ENCODE assay signal across 11 mouse cellular contexts in the genomic region with DNA sequence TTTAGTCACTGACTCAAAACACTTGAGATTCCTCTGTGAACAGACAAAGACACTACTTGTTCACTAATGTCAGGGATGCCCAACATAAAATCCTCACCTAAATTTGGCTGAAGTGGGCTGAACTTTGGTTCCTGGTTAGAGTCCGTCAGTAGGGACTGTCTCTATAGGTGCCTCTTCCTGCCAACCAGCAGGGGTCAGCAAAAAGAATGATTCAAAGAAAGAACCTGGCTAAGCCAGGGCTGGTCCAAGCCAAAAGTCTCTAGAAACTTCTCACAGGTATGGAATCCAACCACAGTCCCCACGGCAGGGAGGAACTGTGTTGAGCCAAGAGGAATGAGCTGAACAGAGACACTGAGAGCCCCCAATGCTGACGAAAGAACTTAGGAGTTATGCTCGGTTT.
DNase-seq lines count a peak whose midpoint lies in the region; ATAC-seq and TF ChIP-seq lines count a peak whose summit lies in the region.
"Had no signal": no experiment of that assay in that cellular context is flagged by ENCODE, and none has a peak within 500 bp of the region (broad histone marks: within the 10 kb centered on the region; RNA-seq: fewer than 3 reads in every experiment).

No protein-coding gene starts in this region.

- 81% methylated on average over 4 of the region's 4 CpGs for WGBS in kidney, embryonic 14.5 days

- ATAC-seq in kidney, embryonic 14.5 days (ENCODE audit: low FRiP score, low TSS enrichment), result no peak

- H3K4me2 ChIP-seq in kidney, embryonic 14.5 days (replicated peaks; ENCODE audit: low read depth, low read length), result no peak overlapping the region
- H3K4me2 ChIP-seq: heart, embryonic 15.5 days had no signal

- no peaks in the 10 kb centered on the region for H3K36me3 ChIP-seq in kidney, embryonic 14.5 days (ENCODE audit: control insufficient read depth, insufficient read depth, low read length)
- peaks cover 0 to 29% of the 10 kb centered on the region in 2 experiments; a peak in 2 of 4 replicates for H3K36me3 ChIP-seq in MEL (ENCODE audit: control insufficient read depth in 1 of 2, insufficient read depth in 2 of 2, low read length in 2 of 2)
- H3K36me3 ChIP-seq: embryonic facial prominence, embryonic 10.5 days; heart, embryonic 15.5 days had no signal

- H3K27ac ChIP-seq in kidney, embryonic 14.5 days (ENCODE audit: low read depth, low read length), result no peak overlapping the region
- no peak overlapping the region for H3K27ac ChIP-seq in MEL (ENCODE audit: control insufficient read depth, low read depth, low read length)
- H3K27ac ChIP-seq: heart, embryonic 15.5 days had no signal

- no peaks in the 10 kb centered on the region for H3K9me3 ChIP-seq in kidney, embryonic 14.5 days (ENCODE audit: control insufficient read depth, low read length)
- H3K9me3 ChIP-seq in MEL (replicated peaks; ENCODE audit: insufficient read depth, low read length), result no peaks in the 10 kb centered on the region
- H3K9me3 ChIP-seq: embryonic facial prominence, embryonic 10.5 days; heart, embryonic 15.5 days; megakaryocyte, embryonic 14.5 days had no signal

- no peaks in the 10 kb centered on the region for H3K79me2 ChIP-seq in MEL (ENCODE audit: control insufficient read depth, insufficient read depth, low read length, poor library complexity)

- peak; percentile 45 for DNase-seq in kidney, postnatal 14 days
- DNase-seq in B cell, adult 2 months, result peak; percentile 10 to 19
- DNase-seq in MEL (ENCODE audit: low read depth, low spot score), result no peak
- DNase-seq in lung, postnatal 25 days (ENCODE audit: low spot score), result peak; percentile 54
- DNase-seq in cerebellum, adult 9-10 months, result no peak
- DNase-seq in left cerebral cortex, adult 18-20 months (ENCODE audit: low spot score in 2 of 2), result no peak
- DNase-seq: left cerebral cortex, postnatal 4 days had no signal

- no peak overlapping the region for H3K9ac ChIP-seq in kidney, embryonic 14.5 days (ENCODE audit: low read depth, low read length)
- H3K9ac ChIP-seq in MEL (ENCODE audit: control insufficient read depth, low read depth, low read length, poor library complexity, severe bottlenecking), result no peak overlapping the region
- H3K9ac ChIP-seq: heart, embryonic 15.5 days had no signal

- H3K27me3 ChIP-seq in kidney, embryonic 14.5 days (ENCODE audit: control insufficient read depth, insufficient read depth, low read length), result no peaks in the 10 kb centered on the region
- H3K27me3 ChIP-seq in MEL (ENCODE audit: control insufficient read depth in 1 of 2, insufficient read depth in 2 of 2, low read length in 2 of 2), result no peaks in the 10 kb centered on the region
- H3K27me3 ChIP-seq: heart, embryonic 15.5 days had no signal

- H3K4me1 ChIP-seq in kidney, embryonic 14.5 days (ENCODE audit: control insufficient read depth, insufficient read depth, low read length), result peaks cover 20% of the 10 kb centered on the region
- peaks cover 5 to 37% of the 10 kb centered on the region in 2 experiments for H3K4me1 ChIP-seq in MEL (ENCODE audit: control insufficient read depth in 1 of 2, insufficient read depth in 2 of 2, low read length in 2 of 2)

- 0 out of 2 replicates have a peak, but pooled peaks have one; percentile 13 for TF ChIP-seq RAD21 in MEL (IDR thresholded peaks at IDR 0.05; ENCODE audit: low read depth, low read length)

- TF ChIP-seq CTCF in MEL (IDR thresholded peaks at IDR 0.05 in 2 of 3, conservative IDR thresholded peaks at IDR 0.05 in 1 of 3; ENCODE audit: control insufficient read depth in 1 of 3, insufficient read depth in 1 of 3, low read depth in 2 of 3, low read length in 3 of 3, poor library complexity in 1 of 3, severe bottlenecking in 1 of 3), result peak; percentile 20 to 45 (median 33); a peak in 5 of 6 replicates

- no peak for TF ChIP-seq POLR2A in MEL (IDR thresholded peaks at IDR 0.05; ENCODE audit: control insufficient read depth in 1 of 2, insufficient read depth in 1 of 2, low read depth in 1 of 2, low read length in 2 of 2, poor library complexity in 1 of 2)

- H3K4me3 ChIP-seq in kidney, embryonic 14.5 days (ENCODE audit: low read length), result no peak overlapping the region
- H3K4me3 ChIP-seq in MEL (ENCODE audit: control insufficient read depth in 1 of 2, insufficient read depth in 1 of 2, low read depth in 2 of 2, low read length in 2 of 2), result no peak overlapping the region
- H3K4me3 ChIP-seq: embryonic facial prominence, embryonic 10.5 days; heart, embryonic 15.5 days; megakaryocyte, embryonic 14.5 days had no signal

- no peak for TF ChIP-seq EP300 in MEL (IDR thresholded peaks at IDR 0.05; ENCODE audit: low read depth in 1 of 2, low read length in 2 of 2)

TF ChIP-seq in MEL, 35 proteins besides CTCF, POLR2A, EP300 and RAD21:
- no peak for TF ChIP-seq ZC3H11A (IDR thresholded peaks at IDR 0.05; ENCODE audit: low read depth, low read length)
- TF ChIP-seq NRF1 (IDR thresholded peaks at IDR 0.05; ENCODE audit: insufficient read depth, low read depth, low read length, poor library complexity, severe bottlenecking), result no peak
- no peak for TF ChIP-seq POLR2AphosphoS2 (IDR thresholded peaks at IDR 0.05; ENCODE audit: low read length)
- TF ChIP-seq SMC3 (IDR thresholded peaks at IDR 0.05; ENCODE audit: low read depth, low read length), result peak; percentile 24
- no peak for TF ChIP-seq KAT2A (conservative IDR thresholded peaks at IDR 0.05; ENCODE audit: low read depth, low read length)
- TF ChIP-seq MEF2A (IDR thresholded peaks at IDR 0.05; ENCODE audit: extremely low read depth, insufficient replicate concordance, low read depth, low read length, poor library complexity, severe bottlenecking), result no peak

Comparison
In these comparisons a context has a peak if more than half of its experiments do, and no peak if none do; other contexts are left out.
1. DNase-seq: peak in kidney, postnatal 14 days (single experiment), B cell, adult 2 months (2 of 2) and lung, postnatal 25 days (single experiment); none in MEL (single experiment), cerebellum, adult 9-10 months (single experiment) and left cerebral cortex, adult 18-20 months (0 of 2).